Mouse (Mus musculus): ENCODE data around the gene Pip4p1.
"Not testable (repeated sequence)": the region's sequence is repeated elsewhere in the genome, so short reads cannot be mapped to it uniquely, and the experiment has no call there.

The Pip4p1 gene

DNA sequence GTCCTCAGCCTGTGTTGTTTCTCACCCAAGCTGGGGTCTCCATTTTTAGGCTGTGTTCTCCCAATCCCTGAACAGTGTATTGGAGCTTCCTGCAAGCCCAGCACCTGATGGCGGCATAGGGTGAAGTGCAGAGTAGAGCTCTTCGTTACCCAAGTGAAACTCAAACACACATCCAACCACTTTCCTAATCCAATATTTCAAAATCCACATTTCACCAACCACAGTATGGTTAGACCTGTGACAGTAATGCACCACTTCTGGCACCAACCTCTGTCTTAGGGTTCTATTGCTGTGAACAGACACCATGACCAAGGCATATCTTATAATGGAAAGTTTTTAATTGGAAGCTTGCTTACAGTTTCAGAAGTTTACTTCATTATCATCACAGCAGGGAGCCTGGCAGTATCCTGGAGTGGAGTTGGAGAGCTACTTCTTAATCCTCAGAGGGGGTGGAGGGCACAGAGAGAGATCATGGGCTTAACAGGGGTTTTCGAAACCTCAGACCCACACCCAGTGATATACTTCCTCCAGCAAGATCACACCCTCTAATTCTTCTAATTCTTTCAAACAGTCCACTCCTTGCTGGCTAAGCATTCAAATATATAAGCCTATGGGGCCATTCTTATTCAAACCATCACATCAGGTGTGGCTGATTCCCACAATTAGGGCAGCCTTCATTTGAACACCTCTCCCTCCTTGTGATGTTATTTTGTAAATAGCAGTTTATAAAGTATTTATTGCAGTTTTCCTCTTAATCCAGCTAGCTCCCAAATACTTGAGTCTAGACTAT lies 7.7 kb upstream of the Pip4p1 start:
- DNase-seq: no peak

DNA sequence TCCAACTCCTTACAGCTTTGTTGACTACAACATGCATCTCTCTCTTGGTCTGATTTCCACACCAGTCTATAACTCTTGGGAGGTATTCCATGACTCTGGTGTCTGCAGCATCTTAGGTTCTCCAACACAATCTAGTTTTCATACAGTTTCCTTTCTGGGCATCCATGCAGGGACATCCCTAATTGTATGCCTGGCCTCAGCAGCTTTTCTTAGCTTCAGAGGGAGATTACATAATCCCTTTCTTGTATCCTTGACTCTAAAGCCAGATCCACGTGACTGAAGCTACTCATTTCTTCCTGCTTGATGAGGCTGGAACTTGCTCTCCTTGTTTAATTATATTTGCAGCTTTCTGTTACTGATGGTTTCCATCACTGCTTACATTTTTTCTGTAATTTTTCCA lies 6.0 kb upstream of the Pip4p1 start:
- DNase-seq: no peak

DNA sequence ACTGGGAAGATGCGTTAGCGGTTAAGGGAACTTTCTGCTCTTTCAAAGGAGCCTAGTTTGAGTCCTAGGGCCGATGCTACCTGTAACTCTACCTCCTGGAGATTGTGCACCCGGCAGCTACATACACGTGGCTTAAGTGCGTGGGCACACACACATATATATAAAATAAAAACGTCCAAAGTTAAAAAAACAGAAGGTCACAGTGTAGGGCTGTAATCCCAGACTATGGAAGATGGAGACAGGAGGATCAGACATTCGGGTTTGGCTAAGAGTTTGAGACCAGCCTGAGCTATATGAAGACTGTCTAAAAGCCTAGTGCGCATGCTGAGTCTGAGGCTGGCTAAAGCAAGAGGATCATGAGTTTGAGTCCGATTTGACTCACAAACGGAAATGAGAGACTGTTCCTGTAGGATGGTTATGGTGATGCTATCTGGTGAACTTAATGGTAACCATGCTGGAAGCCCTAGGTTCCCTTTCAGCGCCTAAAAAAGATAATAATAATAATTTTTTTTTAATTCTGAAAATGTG lies 901 bp upstream of the Pip4p1 start:
- DNase-seq: no peak

DNA sequence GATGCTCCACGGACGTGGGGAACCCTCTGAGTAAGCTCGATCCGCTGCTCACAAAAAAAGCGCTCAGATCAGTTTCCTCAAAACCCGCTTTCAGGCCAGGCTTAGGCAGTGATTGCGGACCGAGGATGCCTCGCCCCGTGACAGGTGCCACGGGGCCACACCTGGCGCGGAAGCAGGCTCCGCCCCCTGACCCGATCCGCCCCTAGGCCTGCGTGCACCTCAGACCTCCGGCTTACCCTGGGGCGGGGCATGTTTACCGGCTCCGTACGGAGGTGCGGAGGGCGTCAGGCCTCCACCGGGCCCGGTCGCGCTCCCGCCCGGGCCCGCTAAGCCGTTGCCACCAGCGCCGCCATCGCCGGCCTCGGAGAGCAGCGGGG lies 291 bp downstream of the Pip4p1 start:
- DNase-seq: peak; percentile 61 to 78

DNA sequence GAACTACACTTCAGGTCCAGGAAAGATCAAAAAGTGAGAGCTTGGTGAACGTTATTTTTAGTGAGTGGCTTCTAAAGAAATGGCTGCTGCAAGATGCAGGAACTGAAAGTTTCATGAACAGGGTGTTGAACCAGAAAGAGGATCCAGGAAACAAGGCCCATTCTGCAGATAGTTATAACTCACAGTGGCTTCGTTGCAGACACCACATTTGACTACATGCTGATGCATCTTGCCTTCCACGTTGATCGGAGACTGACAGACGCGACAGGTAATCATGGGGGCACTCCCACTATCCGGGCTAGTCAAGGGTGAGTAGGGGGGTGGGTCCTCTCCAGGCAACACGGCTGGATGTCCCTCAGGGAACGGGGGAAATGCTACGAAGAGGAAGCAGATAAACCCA lies 705 bp downstream of the Pip4p1 start:
- DNase-seq: no peak

DNA sequence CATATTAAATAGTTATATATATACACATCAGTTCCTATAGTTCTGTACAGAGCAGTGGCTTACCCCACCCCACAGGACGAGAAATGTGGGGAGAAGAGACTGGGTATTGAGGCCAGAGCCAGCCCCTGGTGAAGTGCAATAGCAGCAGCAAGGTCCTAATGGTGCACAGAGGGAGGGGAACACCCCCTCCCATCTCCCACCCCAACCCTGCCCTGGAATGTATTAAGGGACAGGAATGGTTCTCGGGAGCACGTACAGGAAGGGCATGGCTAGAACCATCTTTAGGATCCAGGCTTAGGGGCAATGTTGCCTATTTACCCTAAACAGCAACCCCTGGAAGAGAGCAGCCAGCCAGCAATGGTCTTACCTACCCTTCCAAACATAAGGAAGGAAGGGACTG lies 3.3 kb downstream of the Pip4p1 start:
- no peak for DNase-seq

DNA sequence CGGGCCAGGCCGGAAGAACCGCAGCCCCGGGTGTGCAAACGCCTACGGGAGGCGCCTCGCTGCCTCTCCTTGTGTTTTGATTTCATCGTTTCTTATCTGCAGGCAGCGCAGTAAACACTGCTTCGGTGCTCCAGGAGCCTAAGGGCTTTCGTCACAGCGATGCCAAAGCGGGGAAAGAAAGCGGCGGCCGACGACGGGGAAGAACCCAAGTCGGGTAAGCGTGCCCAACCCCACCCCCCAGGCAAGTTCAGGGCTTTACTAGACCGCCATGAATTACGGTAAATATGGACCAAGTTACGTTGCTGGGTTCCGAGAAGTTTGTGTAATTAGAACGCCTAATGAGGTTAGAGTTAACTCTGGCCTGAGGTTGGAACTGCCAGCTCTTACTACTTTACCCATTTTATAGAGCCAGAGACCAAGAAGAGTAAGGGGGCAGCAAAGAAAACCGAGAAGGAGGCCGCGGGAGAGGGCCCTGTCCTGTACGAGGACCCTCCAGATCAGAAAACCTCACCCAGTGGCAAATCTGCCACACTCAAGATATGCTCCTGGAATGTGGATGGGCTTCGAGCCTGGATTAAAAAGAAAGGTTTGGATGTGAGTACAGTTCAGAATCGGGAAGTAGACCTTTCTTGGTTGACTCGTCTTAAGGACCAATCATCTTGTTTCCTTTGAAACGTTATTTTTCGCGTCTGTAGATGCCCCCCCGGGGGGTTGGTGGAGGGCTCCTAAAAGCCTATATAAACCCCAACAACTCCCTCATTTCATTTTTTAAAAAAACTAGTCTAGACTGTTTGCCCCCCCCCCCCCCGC lies 5.3 kb downstream of the Pip4p1 start:
- no peak for DNase-seq

DNA sequence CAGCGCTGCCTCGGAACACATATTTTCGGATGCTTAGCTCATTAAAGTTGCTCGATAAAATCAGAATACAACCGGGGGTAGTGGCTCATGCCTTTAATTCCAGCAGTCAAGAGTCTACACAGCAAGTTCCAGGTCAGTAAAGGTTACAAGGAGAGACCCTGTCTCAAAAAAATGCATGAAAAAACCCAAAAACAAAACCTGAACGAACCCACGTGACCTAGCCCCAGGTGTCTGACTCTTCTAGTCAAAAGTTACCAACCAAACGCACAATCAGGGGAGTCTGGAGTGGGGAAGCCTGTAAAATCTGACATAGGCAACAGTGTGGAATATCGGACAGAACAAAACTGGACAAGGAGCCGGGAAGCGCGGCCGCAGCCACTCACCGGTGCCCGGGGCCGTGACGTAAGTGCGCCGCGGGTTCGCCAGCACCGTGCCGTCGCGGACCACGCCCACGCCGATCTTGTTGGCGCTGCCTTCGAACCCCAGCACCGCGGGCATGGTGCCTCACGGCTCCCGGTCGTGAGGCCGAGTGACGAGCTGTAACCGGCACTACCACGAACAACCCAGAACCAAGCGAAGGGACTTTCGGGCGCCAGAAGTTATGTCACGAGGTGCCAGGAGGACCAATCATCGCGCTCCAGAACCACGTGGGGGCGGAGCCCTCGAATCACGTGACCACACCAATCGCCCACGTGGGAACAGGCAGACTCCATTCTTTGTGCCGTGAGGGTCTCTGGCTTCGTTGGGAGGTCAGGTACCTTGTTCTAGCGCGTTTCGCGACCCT lies 6.2 kb downstream of the Pip4p1 start, which contains the start of the genes Osgep and Apex1:
Osgep (minus strand) TSS at position 613 of the 784 bp plus-strand sequence.
Apex1 (plus strand) TSS at position 688 of the 784 bp plus-strand sequence.
- peak; percentile 98 to 99 for DNase-seq

DNA sequence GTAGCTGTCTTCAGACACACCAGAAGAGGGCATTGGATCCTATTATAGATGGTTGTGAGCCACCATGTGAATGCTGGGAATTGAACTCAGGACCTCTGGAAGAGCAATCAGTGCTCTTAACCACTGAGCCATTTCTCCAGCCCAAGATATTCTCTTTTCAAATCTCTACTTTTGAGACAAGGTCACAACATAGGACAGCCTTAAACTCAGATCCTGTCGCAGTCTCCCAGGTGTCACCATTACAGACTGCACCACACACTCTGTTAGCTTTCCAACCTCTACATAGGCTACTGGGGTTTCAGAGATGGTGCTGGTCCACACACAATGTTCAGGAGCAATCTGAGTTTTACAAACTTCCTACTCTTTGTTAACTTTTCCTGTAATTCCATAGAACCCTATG lies 7.2 kb downstream of the Pip4p1 start:
- DNase-seq: not testable (repeated sequence)

DNA sequence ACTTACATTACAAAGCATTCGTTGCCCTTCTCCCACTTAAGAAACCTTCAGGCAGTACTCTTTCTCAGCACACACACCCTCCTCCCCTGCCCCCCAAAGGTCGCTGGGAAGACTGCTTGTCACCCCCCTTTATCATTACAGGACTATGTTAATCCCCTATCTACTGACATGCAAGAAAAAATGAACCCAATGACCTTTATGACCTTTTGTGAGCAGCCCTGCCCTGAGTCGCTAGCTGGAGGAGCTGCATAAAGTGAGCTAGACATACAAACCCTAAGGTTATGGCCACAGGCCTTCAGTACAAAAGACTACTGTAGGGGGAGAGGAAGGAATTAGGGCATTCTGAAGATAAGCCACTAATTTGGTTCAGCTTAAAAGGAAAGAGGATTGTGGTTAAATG lies 19.3 kb downstream of the Pip4p1 start:
- no peak for DNase-seq

DNA sequence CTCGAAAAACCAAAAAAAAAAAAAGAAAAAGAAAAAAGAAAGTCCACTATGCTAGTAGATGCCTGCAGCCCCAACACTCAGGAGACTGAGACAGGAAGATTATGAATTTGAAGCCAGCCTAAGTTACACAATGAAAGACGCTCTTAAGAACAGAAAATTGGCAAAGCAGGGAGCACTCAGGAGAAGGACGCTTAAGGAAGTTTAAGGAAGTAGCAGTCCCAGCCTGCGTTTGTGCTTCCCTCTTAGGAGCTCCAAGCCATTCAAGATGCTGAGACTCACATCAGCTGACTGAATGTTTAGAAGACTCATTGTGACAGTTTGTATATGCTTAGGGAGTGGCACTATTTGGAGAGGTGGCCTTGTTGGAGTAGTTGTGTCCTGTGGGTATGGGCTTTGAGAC lies 22.5 kb downstream of the Pip4p1 start:
- DNase-seq: no peak

DNA sequence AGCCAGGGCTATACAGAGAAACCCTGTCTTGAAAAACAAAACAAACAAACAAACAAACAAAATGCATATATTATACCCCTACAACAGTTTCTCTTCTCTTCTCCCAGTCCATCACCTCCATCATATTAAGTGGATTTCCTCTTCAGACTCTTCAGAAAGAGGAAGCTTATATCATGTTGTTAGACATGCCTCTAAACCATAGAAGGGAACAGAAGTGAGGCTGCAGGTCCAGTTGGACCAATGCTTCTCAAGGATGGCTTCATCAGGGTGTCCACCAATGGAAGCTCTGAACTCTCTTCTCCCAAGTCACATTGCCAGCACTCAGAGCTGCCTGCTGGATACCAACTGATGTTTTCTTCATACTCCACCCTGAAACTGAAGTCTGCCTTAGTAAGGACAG lies 25.3 kb downstream of the Pip4p1 start:
- not testable (repeated sequence) for DNase-seq

DNA sequence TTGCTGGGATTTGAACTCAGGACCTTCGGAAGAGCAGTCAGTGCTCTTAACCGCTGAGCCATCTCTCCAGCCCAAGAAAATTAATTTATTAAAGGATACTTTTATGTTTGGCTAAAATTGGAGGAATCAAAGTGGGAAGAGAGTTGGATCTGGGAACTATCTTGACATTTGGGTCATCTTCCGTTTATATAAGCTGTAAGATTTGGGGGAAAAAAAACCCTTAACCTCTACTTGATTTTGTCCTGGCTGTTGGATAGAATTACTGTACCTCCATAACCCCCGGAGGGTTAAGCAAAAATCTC lies 25.9 kb downstream of the Pip4p1 start:
- DNase-seq: no peak

DNA sequence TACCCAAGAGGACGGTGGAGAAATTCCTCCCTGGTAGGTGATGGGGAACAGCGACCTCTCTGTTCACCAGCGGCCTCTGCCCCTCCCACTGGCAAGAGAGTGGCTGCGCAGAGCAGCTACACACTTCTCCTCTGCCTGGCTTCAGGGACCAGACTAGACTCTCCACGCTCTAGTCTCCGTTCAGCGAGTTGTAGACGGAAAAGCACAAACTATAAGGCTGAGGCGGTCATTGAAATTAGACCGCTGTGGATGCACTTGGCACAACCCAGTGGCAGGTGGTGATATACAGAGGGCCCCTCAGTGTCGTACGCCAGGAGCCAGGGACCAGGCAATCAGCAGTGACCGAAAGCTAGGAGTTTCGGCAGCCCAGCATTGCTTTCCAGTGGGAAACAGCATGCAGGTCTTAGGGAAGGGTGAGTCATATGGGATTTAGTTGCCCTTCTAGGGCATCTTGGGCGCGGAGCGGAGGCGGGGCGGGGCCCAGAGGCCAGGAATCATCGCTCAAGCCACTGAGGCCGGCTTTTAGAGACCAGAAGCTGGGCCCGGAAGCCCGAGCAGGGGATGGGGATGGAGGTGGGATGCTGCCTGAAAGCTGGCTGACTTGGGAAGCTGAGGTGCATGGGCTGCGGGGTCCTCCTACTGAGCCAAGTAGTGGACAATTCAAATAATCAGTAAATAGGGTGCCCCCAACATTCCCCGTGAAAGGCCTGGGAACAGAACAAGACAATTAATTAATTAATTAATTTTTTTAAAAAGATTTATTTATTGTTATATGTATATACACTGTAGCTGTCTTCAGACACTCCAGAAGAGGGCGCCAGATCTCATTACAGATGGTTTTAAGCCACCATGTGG lies 26.5 kb downstream of the Pip4p1 start:
- peak; percentile 41 to 60 for DNase-seq

DNA sequence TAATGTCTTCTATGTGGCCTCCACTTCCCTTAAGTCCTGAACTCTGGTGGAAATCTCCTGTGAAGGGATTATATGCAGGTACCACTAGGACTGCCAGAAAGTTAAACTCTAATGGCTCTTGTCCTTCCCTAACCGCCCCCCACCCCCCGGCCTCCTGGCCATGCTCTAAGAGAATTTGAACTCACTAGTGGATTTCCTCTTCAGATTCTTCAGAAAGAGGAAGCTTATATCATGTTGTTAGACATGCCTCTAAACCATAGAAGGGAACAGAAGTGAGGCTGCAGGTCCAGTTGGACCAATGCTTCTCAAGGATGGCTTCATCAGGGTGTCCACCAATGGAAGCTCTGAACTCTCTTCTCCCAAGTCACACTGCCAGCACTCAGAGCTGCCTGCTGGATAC lies 32.7 kb downstream of the Pip4p1 start:
- not testable (repeated sequence) for DNase-seq

DNA sequence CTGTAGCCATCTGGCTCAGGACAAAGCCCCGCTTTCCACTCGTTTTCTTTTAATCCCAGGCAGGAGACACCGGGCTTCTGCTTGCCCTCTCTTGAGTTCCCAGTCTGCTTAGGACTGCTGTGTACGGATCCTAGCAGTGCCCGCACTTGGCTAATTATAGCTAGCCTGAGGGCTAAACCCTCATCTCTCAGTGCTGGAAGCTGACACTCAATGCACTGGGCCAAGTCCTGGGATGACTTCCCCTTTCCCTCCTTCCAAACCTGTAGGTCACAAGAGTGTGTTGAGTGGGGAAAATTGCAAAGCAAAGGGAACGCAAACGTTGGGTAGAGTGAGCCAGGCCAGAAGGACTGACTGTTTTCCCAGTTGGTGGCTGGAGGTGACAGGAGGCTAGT lies 33.3 kb downstream of the Pip4p1 start, which contains the start of gene Klhl33:
Klhl33 (minus strand) TSS at position 134 of the 392 bp plus-strand sequence.
- no peak for DNase-seq

DNA sequence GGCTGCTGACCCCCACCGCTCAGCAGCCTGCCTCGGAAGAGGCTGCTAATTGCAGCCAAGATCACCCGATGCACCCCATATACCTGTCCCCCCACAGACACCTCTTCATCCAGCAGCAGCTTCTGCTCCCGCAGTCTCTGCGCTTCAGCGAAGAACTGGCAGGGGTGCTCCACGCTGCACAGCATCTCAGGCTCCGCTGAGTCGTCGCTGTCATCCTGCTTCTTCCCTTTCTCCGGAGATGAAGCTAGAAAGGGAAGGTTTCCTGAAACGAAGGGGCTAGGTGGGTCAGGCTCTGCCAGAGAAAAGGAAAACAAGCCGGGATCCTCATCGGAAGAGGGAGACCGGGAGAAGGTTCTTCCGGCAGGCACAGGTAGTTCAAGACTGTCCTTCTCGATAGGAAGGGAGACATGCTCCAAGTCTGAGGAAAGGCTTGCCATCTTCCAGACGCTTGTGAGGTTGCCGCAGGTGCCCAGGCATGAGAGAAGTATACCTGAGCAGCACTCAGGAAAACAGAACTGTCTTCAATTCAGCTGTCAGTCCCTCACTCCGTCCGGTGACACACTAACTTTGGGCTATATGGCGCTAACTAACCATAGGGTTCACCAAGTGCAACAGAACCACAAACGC lies 33.8 kb downstream of the Pip4p1 start:
- peak; percentile 21 to 47 for DNase-seq

DNA sequence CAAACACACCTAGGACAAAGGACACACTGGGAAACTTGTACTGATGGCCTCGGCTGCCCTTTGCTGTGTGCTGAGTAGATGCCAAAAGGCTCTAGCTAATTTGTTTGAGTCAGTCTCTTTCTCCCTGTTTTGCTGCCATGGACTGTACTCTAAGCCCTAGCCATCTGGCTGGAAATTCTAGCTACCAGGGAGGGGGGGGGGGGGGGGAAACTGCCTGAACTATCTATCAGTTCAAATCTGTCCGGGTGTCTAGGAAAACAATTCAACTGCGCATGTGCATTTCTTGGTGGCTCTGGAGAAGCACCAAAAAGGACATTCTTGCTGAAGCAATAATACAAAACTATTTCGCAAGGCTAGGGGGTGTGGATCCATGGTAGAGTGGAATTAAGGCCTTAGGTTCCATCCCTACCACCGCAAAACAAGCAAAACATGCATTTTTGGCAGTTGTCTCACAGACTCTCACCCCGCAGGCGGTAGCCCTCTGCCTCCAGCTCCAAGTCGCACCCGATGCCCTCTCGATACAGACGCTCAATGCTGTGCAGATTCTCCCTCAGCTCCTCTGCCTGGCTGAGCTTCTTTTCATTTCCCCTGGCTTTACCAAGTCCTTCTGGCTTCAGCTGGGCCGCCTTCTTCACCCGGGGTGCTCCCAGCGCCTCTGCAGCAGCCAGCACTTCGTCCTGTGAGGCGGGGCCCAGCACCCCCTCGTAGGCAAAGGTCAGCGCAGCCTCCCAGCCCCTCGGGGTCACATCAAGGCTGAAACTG lies 34.5 kb downstream of the Pip4p1 start:
- peak; percentile 36 to 56 for DNase-seq

DNA sequence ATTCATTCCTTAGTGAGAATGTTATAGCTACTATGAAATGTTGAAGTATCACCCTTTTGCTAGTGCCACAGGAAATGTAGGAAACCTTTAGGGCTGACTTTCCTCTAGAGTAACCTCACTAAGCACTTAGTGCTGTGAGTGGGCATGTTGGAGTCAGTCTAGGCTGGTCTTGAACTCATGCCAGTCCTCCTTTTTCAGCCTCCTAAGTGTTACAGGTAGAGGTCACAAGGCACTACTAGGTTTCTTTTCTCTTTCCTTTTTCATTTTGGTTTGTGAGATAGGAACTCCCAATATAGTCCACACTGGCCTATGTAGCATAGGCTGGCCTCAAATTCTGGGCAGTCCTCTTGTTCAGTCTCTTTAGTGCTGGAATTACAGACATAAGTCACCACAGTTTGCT lies 35.2 kb downstream of the Pip4p1 start:
- DNase-seq: no peak

DNA sequence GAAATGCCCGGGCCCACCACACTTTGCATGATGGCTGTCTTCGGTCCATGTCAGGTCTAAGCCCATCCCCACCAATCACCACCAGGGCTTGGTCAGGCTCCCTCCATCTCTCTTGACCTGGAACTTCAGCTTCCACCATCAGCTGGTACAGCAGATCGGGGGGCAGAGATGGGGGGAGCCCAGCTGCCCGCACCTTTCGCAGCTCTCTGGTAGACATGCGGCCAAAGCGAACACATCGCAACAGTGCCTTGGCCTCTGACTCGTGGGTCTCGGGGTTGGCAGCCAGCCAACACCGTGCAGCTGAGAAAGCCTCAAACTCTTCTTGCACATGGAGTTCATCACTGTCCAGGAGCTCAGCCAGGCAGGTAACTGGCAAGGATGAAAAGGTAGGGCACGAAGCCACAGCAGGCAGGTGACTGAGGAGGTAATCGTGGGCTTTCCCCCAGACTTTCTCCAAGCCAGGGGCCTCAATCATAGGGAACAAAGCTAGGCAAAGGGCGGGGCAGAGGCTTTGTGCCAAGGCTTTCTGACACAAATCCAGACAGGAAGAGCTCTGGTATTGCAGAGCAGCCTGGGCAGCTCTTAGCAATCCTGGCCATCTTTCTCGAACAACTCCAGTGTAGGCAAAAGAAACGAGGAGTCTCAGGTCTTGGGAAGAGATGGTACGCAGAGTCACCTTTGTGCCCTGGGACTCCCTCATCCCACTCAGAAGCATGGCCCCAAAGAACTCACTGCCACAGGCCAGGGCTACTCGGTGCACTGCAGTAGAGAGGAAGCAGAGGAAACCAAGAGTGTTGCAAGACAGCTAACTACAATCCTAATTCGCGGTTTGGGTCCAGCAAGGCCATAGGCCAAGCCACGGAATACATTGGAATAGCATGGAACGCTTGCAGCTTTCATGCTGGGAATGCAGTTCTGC lies 37.9 kb downstream of the Pip4p1 start:
- DNase-seq: peak in 1 of 2 experiments; percentile 9
